Mouse (Mus musculus): ENCODE measurements at regions not wholly inside any gene's neighbourhood (a gene's known extent, or its start where the extent isn't known, plus 50 kb on each side); places are given as distances from the start of the nearest gene placed in this dataset.
A peak's percentile ranks its signal among the peaks of the same experiment; 100 is the strongest.

DNA sequence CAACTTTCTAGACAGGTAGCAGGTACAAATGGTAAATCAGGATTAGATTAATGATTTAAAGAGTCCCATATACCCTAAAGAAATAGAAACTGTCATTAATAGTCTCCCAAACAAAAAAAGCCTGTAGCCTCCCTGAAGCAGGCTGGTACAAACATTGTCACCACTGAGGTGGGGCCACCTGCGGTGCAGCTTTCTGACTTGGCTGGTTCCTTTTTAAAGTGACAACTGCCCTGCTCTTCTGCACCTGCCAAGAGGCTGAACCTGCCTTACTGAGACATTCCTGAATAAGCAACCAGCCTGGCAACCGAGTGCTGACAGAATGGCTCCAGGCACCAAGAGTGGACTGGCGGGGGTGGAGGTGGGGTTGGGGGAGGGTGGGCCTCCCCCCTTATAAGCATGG lies 687.0 kb upstream of the Vrk2 start:
- Histone ChIP-seq H3K4me3 (ENCODE audit: low read depth, low read length) (no peak overlapping the region), H3K4me2 (replicated peaks; ENCODE audit: low read depth) (no peak overlapping the region), H3K27me3 (ENCODE audit: control insufficient read depth, insufficient read depth, low read length) (no peaks in the 10 kb centered on the region), H3K9ac (ENCODE audit: low read length) (no peak overlapping the region), H3K27ac (replicated peaks) (no peak overlapping the region), H3K9me3 (ENCODE audit: control insufficient read depth, low read length) (no peaks in the 10 kb centered on the region), H3K36me3 (ENCODE audit: control insufficient read depth, insufficient read depth, low read length) (no peaks in the 10 kb centered on the region), H3K4me1 (replicated peaks; ENCODE audit: control insufficient read depth, insufficient read depth) (no peaks in the 10 kb centered on the region)
- TF ChIP-seq EP300 (optimal IDR thresholded peaks at IDR 0.05) (no peak), CTCF (IDR thresholded peaks at IDR 0.05; ENCODE audit: low read depth) (no peak)
- whole genome bisulfite sequencing: 56% methylated on average over 3 of the region's 3 CpGs
- ATAC-seq (ENCODE audit: low FRiP score, low TSS enrichment): no peak
- DNase-seq (ENCODE audit: low spot score): no peak

GRCm38 (mm10) chr11:27264253-27264652 lies 670.5 kb upstream of the Vrk2 start:
- DNase-seq (ENCODE audit: low spot score) (peak; percentile 24), ATAC-seq (ENCODE audit: low FRiP score, low TSS enrichment) (no peak)
- TF ChIP-seq CTCF (IDR thresholded peaks at IDR 0.05; ENCODE audit: low read depth) (peak; percentile 68), EP300 (optimal IDR thresholded peaks at IDR 0.05) (no peak)
- WGBS: 7% methylated on average over 1 of the region's 1 CpGs
- Histone ChIP-seq H3K9me3 (ENCODE audit: control insufficient read depth, low read length) (no peaks in the 10 kb centered on the region), H3K27ac (replicated peaks) (no peak overlapping the region), H3K4me1 (replicated peaks; ENCODE audit: control insufficient read depth, insufficient read depth) (no peaks in the 10 kb centered on the region), H3K4me2 (replicated peaks; ENCODE audit: low read depth) (no peak overlapping the region), H3K9ac (ENCODE audit: low read length) (no peak overlapping the region), H3K36me3 (ENCODE audit: control insufficient read depth, insufficient read depth, low read length) (no peaks in the 10 kb centered on the region), H3K27me3 (ENCODE audit: control insufficient read depth, insufficient read depth, low read length) (no peaks in the 10 kb centered on the region), H3K4me3 (ENCODE audit: low read depth, low read length) (no peak overlapping the region)

- H3K4me3 ChIP-seq (ENCODE audit: low read depth, low read length): no peak overlapping the region
- H3K36me3 ChIP-seq (ENCODE audit: control insufficient read depth, insufficient read depth, low read length): no peaks in the 10 kb centered on the region
- no peak for ATAC-seq (ENCODE audit: low FRiP score, low TSS enrichment)
- TF ChIP-seq CTCF (IDR thresholded peaks at IDR 0.05; ENCODE audit: low read depth) (no peak), EP300 (optimal IDR thresholded peaks at IDR 0.05) (no peak)
- H3K4me1 ChIP-seq (replicated peaks; ENCODE audit: control insufficient read depth, insufficient read depth): no peaks in the 10 kb centered on the region
- no peak overlapping the region for H3K27ac ChIP-seq (replicated peaks)
- no peak overlapping the region for H3K9ac ChIP-seq (ENCODE audit: low read length)
- no peaks in the 10 kb centered on the region for H3K9me3 ChIP-seq (ENCODE audit: control insufficient read depth, low read length)
- no peak overlapping the region for H3K4me2 ChIP-seq (replicated peaks; ENCODE audit: low read depth)
- WGBS: 83% methylated on average over 1 of the region's 1 CpGs
- H3K27me3 ChIP-seq (ENCODE audit: control insufficient read depth, insufficient read depth, low read length): no peaks in the 10 kb centered on the region
- DNase-seq (ENCODE audit: low spot score): no peak
Measured at GRCm38 (mm10) chr11:27258521-27258920, 664.7 kb upstream of the Vrk2 start.

- no peaks in the 10 kb centered on the region for H3K9me3 ChIP-seq (ENCODE audit: control insufficient read depth, low read length)
- H3K9ac ChIP-seq (ENCODE audit: low read length): no peak overlapping the region
- no peak for ATAC-seq (ENCODE audit: low FRiP score, low TSS enrichment)
- no peak overlapping the region for H3K4me2 ChIP-seq (replicated peaks; ENCODE audit: low read depth)
- no peak overlapping the region for H3K27ac ChIP-seq (replicated peaks)
- no peaks in the 10 kb centered on the region for H3K36me3 ChIP-seq (ENCODE audit: control insufficient read depth, insufficient read depth, low read length)
- 95% methylated on average over 1 of the region's 1 CpGs for WGBS
- no peak overlapping the region for H3K4me3 ChIP-seq (ENCODE audit: low read depth, low read length)
- H3K4me1 ChIP-seq (replicated peaks; ENCODE audit: control insufficient read depth, insufficient read depth): no peaks in the 10 kb centered on the region
- TF ChIP-seq CTCF (IDR thresholded peaks at IDR 0.05; ENCODE audit: low read depth) (no peak), EP300 (optimal IDR thresholded peaks at IDR 0.05) (no peak)
- H3K27me3 ChIP-seq (ENCODE audit: control insufficient read depth, insufficient read depth, low read length): no peaks in the 10 kb centered on the region
- no peak for DNase-seq (ENCODE audit: low spot score)
Measured at GRCm38 (mm10) chr11:27235884-27236283, 642.1 kb upstream of the Vrk2 start.

DNA sequence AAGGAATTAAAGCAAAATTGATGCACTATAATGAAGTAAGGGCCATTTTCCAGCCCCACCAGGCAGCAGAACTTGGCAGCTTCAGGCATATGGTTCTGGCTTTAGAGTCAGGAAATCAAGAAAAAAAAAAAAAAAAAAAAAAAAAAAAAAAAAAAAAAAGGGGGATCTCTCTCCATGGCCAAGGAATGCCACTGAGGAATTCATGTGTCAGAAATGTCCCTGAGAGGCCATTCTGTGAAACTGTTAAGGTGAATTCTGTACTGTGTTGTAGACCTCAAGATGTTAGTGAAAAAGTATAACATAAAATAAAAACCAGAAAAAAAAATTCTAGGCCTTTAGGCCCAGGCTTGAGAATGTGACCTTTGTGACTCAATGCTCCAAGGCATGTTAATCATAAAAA lies 632.7 kb upstream of the Vrk2 start:
- no peaks in the 10 kb centered on the region for H3K27me3 ChIP-seq (ENCODE audit: control insufficient read depth, insufficient read depth, low read length)
- no peaks in the 10 kb centered on the region for H3K9me3 ChIP-seq (ENCODE audit: control insufficient read depth, low read length)
- H3K4me3 ChIP-seq (ENCODE audit: low read depth, low read length): no peak overlapping the region
- TF ChIP-seq EP300 (optimal IDR thresholded peaks at IDR 0.05) (no peak), CTCF (IDR thresholded peaks at IDR 0.05; ENCODE audit: low read depth) (no peak)
- no peaks in the 10 kb centered on the region for H3K36me3 ChIP-seq (ENCODE audit: control insufficient read depth, insufficient read depth, low read length)
- ATAC-seq (ENCODE audit: low FRiP score, low TSS enrichment) (no peak), DNase-seq (ENCODE audit: low spot score) (no peak)
- H3K9ac ChIP-seq (ENCODE audit: low read length): no peak overlapping the region
- H3K4me2 ChIP-seq (replicated peaks; ENCODE audit: low read depth): no peak overlapping the region
- H3K27ac ChIP-seq (replicated peaks): no peak overlapping the region
- no peaks in the 10 kb centered on the region for H3K4me1 ChIP-seq (replicated peaks; ENCODE audit: control insufficient read depth, insufficient read depth)

DNA sequence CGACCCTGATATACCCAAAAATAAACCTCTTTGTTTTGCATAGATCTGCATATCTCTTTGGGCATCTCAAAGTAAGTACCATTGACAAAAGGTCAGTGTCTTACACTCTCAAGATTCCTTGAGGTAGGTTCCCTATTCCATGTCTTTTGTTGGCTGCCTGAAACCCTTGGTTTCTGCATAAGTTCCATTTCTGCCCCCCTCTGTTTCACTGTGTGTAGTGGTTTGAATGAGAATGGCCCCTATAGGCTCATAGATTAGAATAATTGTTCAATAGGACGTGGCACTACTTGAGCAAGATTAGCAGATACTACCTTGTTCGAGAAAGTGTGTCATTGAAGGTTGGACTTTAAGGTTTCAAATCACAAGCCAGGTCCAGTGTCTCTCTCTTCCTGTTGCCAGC lies 628.6 kb upstream of the Vrk2 start:
- ATAC-seq (ENCODE audit: low FRiP score, low TSS enrichment) (no peak), DNase-seq (ENCODE audit: low spot score) (no peak)
- Histone ChIP-seq H3K9me3 (ENCODE audit: control insufficient read depth, low read length) (no peaks in the 10 kb centered on the region), H3K27me3 (ENCODE audit: control insufficient read depth, insufficient read depth, low read length) (no peaks in the 10 kb centered on the region), H3K4me2 (replicated peaks; ENCODE audit: low read depth) (no peak overlapping the region), H3K9ac (ENCODE audit: low read length) (no peak overlapping the region), H3K36me3 (ENCODE audit: control insufficient read depth, insufficient read depth, low read length) (no peaks in the 10 kb centered on the region), H3K4me3 (ENCODE audit: low read depth, low read length) (no peak overlapping the region), H3K4me1 (replicated peaks; ENCODE audit: control insufficient read depth, insufficient read depth) (no peaks in the 10 kb centered on the region), H3K27ac (replicated peaks) (no peak overlapping the region)
- WGBS: 79% methylated on average over 3 of the region's 3 CpGs
- TF ChIP-seq EP300 (optimal IDR thresholded peaks at IDR 0.05) (no peak), CTCF (IDR thresholded peaks at IDR 0.05; ENCODE audit: low read depth) (no peak)
